Mouse (Mus musculus) monocyte, adult 2 months (primary cell): Measurements from ENCODE around the gene Olfr544.
"Not testable (repeated sequence)": the region's sequence is repeated elsewhere in the genome, so short reads cannot be mapped to it uniquely, and the experiment has no call there.

ENCODE experiments used
- DNase-seq, 2 experiments: peaks; one replicate each; pipeline ENCODE4 v3.0.0; 2022; ENCODE audit warnings: low spot score in 2 of 2, low read depth in 1 of 2

The Olfr544 gene

GRCm38 (mm10) chr7:102488161-102488560, at the start of gene Olfr544:
Gene Olfr544, minus strand, starts transcription at chr7:102488313.
- no peak for DNase-seq

- DNase-seq: no peak
These were observed 46.3 kb upstream of the Olfr544 start, which contains the start of gene Olfr547 for GRCm38 (mm10) chr7:102534449-102534848. Gene Olfr547, plus strand, starts transcription at chr7:102534749.

- DNase-seq: no peak
These were observed 40.9 kb upstream of the Olfr544 start for GRCm38 (mm10) chr7:102529052-102529451.

DNA sequence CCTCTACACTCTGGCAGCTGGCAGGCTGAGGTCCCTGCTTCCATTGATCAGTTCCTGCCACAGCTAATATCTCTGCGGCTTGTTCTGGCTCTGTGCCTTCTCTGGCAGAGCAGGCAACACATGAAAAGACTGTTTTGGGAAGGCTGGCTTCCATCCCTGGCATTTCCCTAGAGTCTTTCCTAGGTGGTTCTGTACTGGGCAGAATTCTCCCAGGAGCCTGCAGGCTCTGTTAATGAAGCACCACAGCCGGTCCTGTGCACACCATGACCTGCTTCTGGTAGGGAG, 28.9 kb upstream of the Olfr544 start:
- DNase-seq: no peak

- no peak for DNase-seq
These were observed 28.3 kb upstream of the Olfr544 start for GRCm38 (mm10) chr7:102516261-102517050.

DNA sequence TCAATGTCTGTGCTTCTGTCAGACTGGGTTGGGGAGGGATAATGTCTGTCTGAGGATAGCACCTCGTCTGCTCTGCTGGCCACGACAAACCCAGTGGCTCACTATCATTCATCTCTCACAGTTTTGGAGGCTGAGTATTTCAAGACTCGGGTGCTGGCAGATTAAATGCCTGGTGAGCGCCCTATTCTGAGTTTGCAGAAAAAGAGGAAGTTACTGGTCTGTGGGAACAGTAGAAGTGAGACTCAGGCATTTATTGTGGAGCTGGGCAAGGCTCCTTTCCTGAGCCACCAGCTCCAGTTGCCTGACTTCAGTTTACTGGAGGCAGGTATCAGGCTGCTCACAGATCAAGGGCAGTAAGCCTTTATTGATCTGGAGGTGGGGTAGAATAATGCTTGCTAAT, 26.0 kb upstream of the Olfr544 start:
- DNase-seq: no peak

- DNase-seq: peak; percentile 52 to 61
These were observed 24.8 kb upstream of the Olfr544 start for GRCm38 (mm10) chr7:102512814-102513435.

GRCm38 (mm10) chr7:102511927-102512326, 23.8 kb upstream of the Olfr544 start:
- DNase-seq: no peak

DNA sequence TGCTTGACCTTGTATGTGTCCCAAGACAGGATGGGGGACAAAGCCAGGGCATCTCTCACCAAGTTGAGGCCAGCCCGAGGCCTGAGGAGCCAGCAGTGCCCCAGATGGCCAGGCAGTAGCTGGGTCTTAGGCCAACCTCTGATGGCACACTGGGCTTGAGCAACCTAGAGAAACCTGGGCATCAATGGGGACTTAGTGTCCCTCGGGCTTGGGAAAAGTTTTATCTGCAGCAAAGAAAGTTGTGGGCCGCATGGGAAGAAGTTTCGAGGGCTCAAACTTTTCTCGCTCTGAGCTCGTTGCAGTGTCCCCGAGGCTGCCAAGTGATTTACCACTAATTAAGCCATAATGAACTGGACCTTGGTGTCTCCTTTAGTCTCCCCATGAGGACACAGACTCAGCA, 21.6 kb upstream of the Olfr544 start:
- DNase-seq: no peak

DNA sequence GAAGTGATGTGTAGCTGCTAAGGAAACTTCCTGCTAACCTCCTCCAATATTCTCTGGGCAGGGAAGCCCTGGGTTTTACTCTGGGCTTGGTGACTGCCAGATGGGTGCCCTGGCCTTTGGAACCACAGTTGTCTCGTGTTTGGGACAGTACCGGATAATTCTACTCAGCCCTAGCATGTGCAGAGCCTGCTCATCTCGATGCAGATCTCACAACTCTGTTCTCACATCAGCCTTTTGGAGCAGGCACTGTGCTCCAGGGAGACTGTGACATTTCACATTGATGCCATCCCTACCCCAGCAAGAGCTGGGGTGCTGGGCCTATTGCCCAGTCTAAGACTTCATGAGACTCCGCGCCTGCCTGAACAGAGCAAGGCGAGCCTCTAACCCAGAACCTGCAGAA, 20.6 kb upstream of the Olfr544 start:
- no peak for DNase-seq

GRCm38 (mm10) chr7:102508066-102508465, 20.0 kb upstream of the Olfr544 start:
- no peak for DNase-seq

DNA sequence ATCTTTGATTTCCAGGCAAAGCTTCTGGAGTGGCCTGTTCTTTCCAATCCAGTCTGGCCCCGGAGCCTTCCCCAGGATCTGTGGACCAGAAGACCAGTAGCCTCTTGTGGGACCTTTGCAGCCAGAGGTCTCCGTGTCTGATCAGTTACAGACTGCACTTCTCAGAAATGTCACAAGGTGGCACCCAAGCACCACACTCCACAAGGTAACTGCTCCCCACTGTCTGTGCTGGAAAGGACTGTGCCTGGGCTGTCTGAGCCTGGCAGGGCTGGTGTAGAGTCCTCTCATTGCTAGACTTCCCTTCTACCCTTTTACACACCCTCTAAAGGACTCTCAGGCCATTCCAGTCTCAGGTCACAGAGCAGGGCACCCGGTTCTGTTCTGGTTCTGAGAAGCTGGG, 18.7 kb upstream of the Olfr544 start:
- DNase-seq: peak in 1 of 2 experiments; percentile 20

GRCm38 (mm10) chr7:102501986-102502385, 13.9 kb upstream of the Olfr544 start:
- DNase-seq: no peak

- no peak for DNase-seq
These were observed 11.4 kb upstream of the Olfr544 start, which contains the start of gene Olfr545 for GRCm38 (mm10) chr7:102499473-102499872. Gene Olfr545, minus strand, starts transcription at chr7:102499573.

GRCm38 (mm10) chr7:102494416-102494815, 6.3 kb upstream of the Olfr544 start:
- not testable (repeated sequence) for DNase-seq

- DNase-seq: no peak
These were observed 2.0 kb downstream of the Olfr544 start for GRCm38 (mm10) chr7:102486105-102486504.

DNA sequence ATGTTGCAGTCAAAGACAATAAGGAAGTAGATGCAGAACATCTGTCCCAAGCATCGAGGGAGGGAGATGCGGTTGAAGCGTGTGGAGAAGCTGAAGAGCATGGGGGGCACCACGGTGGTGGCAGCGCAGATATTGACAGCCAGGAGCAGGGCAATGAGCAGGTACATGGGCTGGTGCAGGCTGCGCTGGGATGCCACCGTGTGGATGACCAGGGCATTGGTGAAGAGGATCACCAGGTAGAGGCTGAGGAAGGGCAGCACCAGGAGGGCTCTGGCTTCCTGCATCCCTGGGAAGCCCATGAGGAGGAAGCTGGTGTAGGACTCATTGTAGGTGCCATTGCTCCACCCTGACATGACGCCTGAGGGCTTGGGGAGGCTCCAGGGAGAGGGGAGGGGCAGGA, 3.3 kb downstream of the Olfr544 start:
- DNase-seq: not testable (repeated sequence)

- DNase-seq: no peak
These were observed 4.4 kb downstream of the Olfr544 start for GRCm38 (mm10) chr7:102483665-102484064.

DNA sequence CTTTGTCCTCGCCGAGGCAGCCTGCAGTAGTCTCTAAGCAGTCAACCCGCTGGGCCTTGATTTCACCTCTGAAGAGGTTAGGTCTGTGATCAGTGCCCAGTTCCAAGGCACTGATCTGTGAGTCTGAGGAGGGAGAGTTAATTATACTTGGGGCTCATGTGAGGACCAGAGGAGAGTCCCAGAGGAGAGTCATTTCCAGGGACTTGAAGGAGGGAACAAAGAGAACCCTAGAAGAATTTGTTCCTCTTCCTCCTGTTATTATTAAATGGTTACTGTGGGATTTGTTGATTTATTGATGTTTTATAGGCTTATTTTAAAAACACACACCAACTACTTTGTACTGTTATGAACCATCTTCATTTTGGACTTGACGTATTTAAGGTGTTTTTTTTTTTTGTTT, 6.5 kb downstream of the Olfr544 start, which contains the start of gene Olfr543:
Gene Olfr543, minus strand, starts transcription at position 101 of the 400 bp plus-strand sequence.
- DNase-seq: no peak

GRCm38 (mm10) chr7:102480821-102481220, 7.3 kb downstream of the Olfr544 start:
- DNase-seq: no peak

- no peak for DNase-seq
These were observed 8.6 kb downstream of the Olfr544 start for GRCm38 (mm10) chr7:102479368-102480078.

- no peak for DNase-seq
These were observed 9.2 kb downstream of the Olfr544 start for GRCm38 (mm10) chr7:102478926-102479325.
